Mouse (Mus musculus): ENCODE measurements around the gene Kprp.

DNA sequence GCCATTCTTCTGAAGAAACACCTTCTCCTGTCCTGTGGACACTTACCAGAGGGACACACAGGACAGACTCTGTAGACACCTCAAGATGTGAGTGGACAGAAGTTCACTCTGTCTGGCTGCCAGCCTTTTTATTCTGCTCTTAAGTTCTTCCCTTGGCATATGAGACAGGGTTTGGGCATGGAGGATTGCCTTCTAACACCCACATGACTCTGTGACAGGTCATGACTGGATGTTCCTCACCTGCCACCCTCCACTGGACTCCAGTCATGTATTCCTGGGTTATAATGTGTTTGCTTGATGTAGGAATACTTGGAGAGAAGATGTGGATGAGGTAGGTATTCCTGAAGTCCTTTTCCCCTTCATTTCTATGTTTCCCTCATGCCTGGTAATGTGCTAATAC is 19.3 kb downstream of the Kprp start, which contains the start of gene Lce1k:
- TF ChIP-seq CTCF (IDR thresholded peaks at IDR 0.05) (no peak), EP300 (IDR thresholded peaks at IDR 0.05) (no peak)

Data from lung, postnatal 0 days (tissue).